Mouse (Mus musculus) heart, adult 2 months (tissue): ENCODE results near the gene 4931429L15Rik. TPM values are rescaled to one million over a fixed set of nuclear protein-coding genes. Genes with fewer than 3 reads are reported as not detected.

Source experiments
- DNase-seq, 2 experiments: peaks; one replicate each; pipeline ENCODE4 v3.0.0; 2021
- H3K27ac ChIP-seq: fragments of 200-600 bp; 2 replicates; pipeline ENCODE4 v1.8.1; 2022
- H3K27me3 ChIP-seq: fragments of 200-500 bp; 2 replicates; pipeline ENCODE4 v1.6.1; 2012; ENCODE audit warnings: mild to moderate bottlenecking, low read length, inconsistent platforms, mixed read lengths; ENCODE audit not compliant: control insufficient read depth, insufficient read depth
- H3K36me3 ChIP-seq: fragments of 200-500 bp; 2 replicates; pipeline ENCODE4 v1.6.1; 2012; ENCODE audit warnings: low read length, inconsistent platforms; ENCODE audit not compliant: control insufficient read depth, insufficient read depth
- H3K4me1 ChIP-seq: fragments of 200-500 bp; 2 replicates; pipeline ENCODE4 v1.6.1; 2011; ENCODE audit warnings: low read length; ENCODE audit not compliant: control insufficient read depth, insufficient read depth
- H3K4me3 ChIP-seq: fragments of 200-600 bp; 2 replicates; pipeline ENCODE4 v1.8.1; 2022
- H3K79me2 ChIP-seq: fragments of 200-500 bp; replicated peaks from 2 replicates; pipeline ENCODE4 v1.6.1; 2012; ENCODE audit warnings: mild to moderate bottlenecking, inconsistent platforms, low read length, moderate library complexity, mixed read lengths; ENCODE audit not compliant: control insufficient read depth, insufficient read depth
- H3K9ac ChIP-seq: fragments of 200-500 bp; 2 replicates; pipeline ENCODE4 v1.6.1; 2012; ENCODE audit warnings: low read depth, mild to moderate bottlenecking, control low read depth, inconsistent platforms, low read length, mixed read lengths
- CTCF ChIP-seq: fragments of 200-600 bp; IDR thresholded peaks from 2 replicates; pipeline ENCODE4 v1.8.1; 2022; ENCODE audit warnings: antibody characterized with exemption, mild to moderate bottlenecking, moderate library complexity
- EP300 ChIP-seq: fragments of 200-500 bp; IDR thresholded peaks from 2 replicates; pipeline ENCODE4 v1.6.1; 2011; ENCODE audit warnings: low read depth, low read length, control low read depth; ENCODE audit not compliant: insufficient read depth
- POLR2A ChIP-seq: fragments of 200-500 bp; IDR thresholded peaks from 2 replicates; pipeline ENCODE4 v1.6.1; 2011; ENCODE audit warnings: mild to moderate bottlenecking, low read depth, low read length, control low read depth; ENCODE audit not compliant: insufficient read depth
- WGBS: fragments of 180-500 bp; shearing (Covaris S2); methylation state at CpG from one replicate; pipeline ENCODE4 v1.1.7; 2018; 5-methylcytosine and 5-hydroxymethylcytosine counted together
- intact Hi-C: fragments of 180-260 bp; cut with DNase I; formaldehyde crosslinking; loops from one replicate; pipeline ENCODE4 v1.15.1; 2025
- polyA plus RNA-seq: library from polyadenylated mRNA; depleted of rRNA; stranded (reverse); fragments of >200 nt; gene quantifications from 2 replicates; pipeline ENCODE4 v1.2.3, GENCODE M21; 2012
- total RNA-seq, 2 experiments: library from RNA; stranded (reverse); gene quantifications; 2 replicates each; pipeline ENCODE4 v1.2.3; 2021

4931429L15Rik gene
- total and polyA plus RNA-seq, 3 experiments = 0.04 TPM; not detected in 2

DNA sequence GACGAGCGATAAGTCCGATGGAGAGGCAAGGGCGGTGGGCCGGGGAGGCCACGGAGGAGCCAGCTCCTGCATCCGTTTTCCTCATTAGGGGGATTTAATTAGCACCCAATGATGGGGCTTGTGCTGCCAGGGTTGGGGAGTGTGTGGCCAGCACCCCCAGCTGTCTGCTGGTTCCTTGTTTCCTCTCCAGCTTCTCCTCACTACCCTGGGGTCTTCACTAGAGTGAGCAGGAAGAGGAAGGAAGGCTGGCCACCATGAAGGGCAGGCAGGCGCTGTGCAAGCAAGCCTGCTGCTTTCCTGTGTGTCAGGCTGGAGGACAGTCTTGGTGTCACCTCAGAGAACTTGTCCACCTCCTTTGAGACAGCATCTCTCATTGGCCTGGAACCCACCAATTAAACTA is 2.9 kb downstream of the 4931429L15Rik start:
- Histone ChIP-seq H3K36me3 (no peaks in the 10 kb centered on the region), H3K9ac (no peak overlapping the region), H3K4me3 (no peak overlapping the region), H3K27ac (no peak overlapping the region), H3K79me2 (no peaks in the 10 kb centered on the region), H3K27me3 (no peaks in the 10 kb centered on the region), H3K4me1 (no peaks in the 10 kb centered on the region)
- TF ChIP-seq EP300 (no peak), POLR2A (no peak), CTCF (no peak)
- intact Hi-C loops = no loop called here
- WGBS = 68% methylated on average over 8 of the region's 8 CpGs
- DNase-seq = no peak

DNA sequence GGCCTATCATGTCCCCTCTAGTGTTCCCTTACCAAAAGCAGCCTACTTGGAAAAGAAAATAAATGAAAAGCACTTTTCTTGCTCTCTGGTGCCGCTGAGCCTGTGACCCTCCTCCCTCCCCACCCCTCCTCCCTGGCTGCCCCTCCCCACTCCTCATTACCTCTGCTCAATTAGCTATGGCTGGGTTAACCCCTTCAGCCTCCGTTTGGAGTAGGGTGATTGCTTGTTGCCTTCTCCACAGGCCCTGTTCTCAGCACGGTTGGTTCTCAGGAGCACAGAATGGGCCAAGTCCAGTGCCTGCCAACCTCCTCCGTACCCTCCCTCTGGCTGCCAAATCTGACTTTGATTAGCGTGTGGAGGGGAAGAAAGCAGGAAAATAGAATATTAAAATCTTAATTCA is 3.4 kb downstream of the 4931429L15Rik start:
- Histone ChIP-seq H3K4me1 (no peaks in the 10 kb centered on the region), H3K4me3 (no peak overlapping the region), H3K27ac (no peak overlapping the region), H3K9ac (no peak overlapping the region), H3K36me3 (no peaks in the 10 kb centered on the region), H3K27me3 (no peaks in the 10 kb centered on the region), H3K79me2 (no peaks in the 10 kb centered on the region)
- DNase-seq = no peak
- intact Hi-C loops = no loop called here
- WGBS = 26% methylated on average over 5 of the region's 5 CpGs
- no peak for TF ChIP-seq CTCF
- TF ChIP-seq POLR2A = no peak
- no peak for TF ChIP-seq EP300

- WGBS = 59% methylated on average over 11 of the region's 11 CpGs
- Histone ChIP-seq H3K9ac (no peak overlapping the region), H3K79me2 (no peaks in the 10 kb centered on the region), H3K27ac (no peak overlapping the region), H3K4me3 (no peak overlapping the region), H3K4me1 (no peaks in the 10 kb centered on the region), H3K36me3 (no peaks in the 10 kb centered on the region), H3K27me3 (no peaks in the 10 kb centered on the region)
- DNase-seq = no peak
- TF ChIP-seq EP300 = no peak
- TF ChIP-seq POLR2A = no peak
- no peak for TF ChIP-seq CTCF
- intact Hi-C loops = no loop called here
Observed at GRCm38 (mm10) chr9:46315807-46316365, 3.9 kb downstream of the 4931429L15Rik start.

DNA sequence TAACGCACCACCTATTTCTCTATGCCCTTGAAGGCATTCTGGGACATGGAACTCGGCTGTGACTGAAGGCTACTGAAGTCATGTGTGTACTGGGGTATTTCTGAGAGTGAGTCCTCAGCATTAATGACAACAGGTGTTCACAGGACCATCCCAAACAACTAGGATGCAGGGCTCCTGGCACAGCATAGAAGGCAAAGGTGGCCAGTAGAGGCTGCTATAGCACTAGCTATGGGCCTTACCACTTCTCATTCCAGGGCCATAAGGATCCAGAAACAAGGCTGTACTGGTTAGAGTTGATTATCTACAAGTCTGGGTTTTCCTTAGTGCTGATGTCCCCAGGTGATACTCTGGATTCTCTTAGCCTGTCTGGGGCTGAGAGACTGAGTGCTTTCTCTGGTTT is 4.9 kb downstream of the 4931429L15Rik start:
- 37% methylated on average over 2 of the region's 2 CpGs for WGBS

DNA sequence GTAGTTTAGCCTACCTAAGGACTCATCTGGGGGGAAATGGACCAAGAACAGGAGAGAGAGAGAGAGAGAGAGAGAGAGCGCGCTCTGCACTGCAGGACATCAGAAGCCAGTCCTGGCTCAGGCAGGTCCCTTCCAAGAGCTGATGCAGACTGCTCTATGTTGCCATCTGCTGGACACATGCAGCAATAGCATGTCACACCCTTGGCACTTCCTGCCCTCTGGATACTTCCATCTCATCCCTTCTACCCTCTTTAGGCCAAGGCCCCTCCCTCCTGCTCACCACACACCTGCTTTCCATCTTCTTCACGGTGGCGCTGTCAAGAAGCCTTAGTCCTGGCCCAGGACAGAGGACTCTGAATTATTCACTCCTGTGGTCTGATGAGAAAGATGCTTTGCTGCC is 5.3 kb downstream of the 4931429L15Rik start:
- H3K9ac ChIP-seq = no peak overlapping the region
- no peak overlapping the region for H3K4me3 ChIP-seq
- H3K27me3 ChIP-seq = no peaks in the 10 kb centered on the region
- WGBS = 8% methylated on average over 4 of the region's 4 CpGs
- TF ChIP-seq CTCF = peak; percentile 97
- TF ChIP-seq EP300 = 0 out of 2 replicates have a peak, but pooled peaks have one; percentile 56
- no peak for TF ChIP-seq POLR2A
- H3K36me3 ChIP-seq = no peaks in the 10 kb centered on the region
- intact Hi-C loops = loop anchor here (1.0 kb wide), 2 partner anchors 12 to 311 kb away; no protein-coding TSS in a partner anchor
- H3K27ac ChIP-seq = no peak overlapping the region
- H3K4me1 ChIP-seq = no peaks in the 10 kb centered on the region
- peak; percentile 58 to 70 for DNase-seq
- no peaks in the 10 kb centered on the region for H3K79me2 ChIP-seq

More for the DNA sequence above, 4.9 kb downstream of the 4931429L15Rik start:
- Histone ChIP-seq H3K9ac (no peak overlapping the region), H3K36me3 (no peaks in the 10 kb centered on the region), H3K27ac (no peak overlapping the region), H3K4me3 (no peak overlapping the region), H3K4me1 (no peaks in the 10 kb centered on the region), H3K79me2 (no peaks in the 10 kb centered on the region), H3K27me3 (no peaks in the 10 kb centered on the region)
- intact Hi-C loops = loop anchor here (1.0 kb wide), 2 partner anchors 13 to 312 kb away; no protein-coding TSS in a partner anchor
- DNase-seq = no peak
- no peak for TF ChIP-seq POLR2A
- no peak for TF ChIP-seq EP300
- no peak for TF ChIP-seq CTCF

DNA sequence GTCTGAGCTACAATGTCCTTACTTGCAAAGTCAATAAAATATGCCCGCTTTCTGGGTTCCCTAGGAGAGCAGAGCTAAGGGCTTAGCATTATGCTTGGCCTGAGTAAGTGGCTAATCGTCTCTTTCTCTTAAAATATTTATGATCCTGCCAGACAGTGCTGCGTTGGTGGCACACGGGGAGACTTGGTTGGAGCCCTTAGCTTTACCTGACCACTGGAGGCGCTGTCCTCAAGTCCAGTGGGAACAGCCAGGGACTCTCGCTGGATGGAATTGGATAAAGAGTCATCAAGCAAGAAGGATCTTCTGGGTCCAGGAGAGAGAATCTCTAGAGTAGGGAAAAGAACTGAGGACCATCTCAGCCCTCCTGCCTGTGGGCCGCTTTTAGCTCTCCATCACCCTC is 10.7 kb downstream of the 4931429L15Rik start:
- Histone ChIP-seq H3K4me3 (no peak overlapping the region), H3K9ac (no peak overlapping the region), H3K27me3 (no peaks in the 10 kb centered on the region), H3K4me1 (no peaks in the 10 kb centered on the region), H3K79me2 (no peaks in the 10 kb centered on the region), H3K36me3 (no peaks in the 10 kb centered on the region), H3K27ac (no peak overlapping the region)
- 18% methylated on average over 7 of the region's 7 CpGs for WGBS
- TF ChIP-seq POLR2A (no peak), EP300 (no peak), CTCF (peak; percentile 49)
- DNase-seq = no peak
- intact Hi-C loops = no loop called here
